Mouse (Mus musculus): ENCODE results near the gene Nup107.

- no peak for TF ChIP-seq POLR2A (IDR thresholded peaks at IDR 0.05; ENCODE audit: control insufficient read depth in 1 of 2, insufficient read depth in 1 of 2, low read depth in 1 of 2, low read length in 2 of 2, poor library complexity in 1 of 2)
- no peak for TF ChIP-seq ZKSCAN1 (IDR thresholded peaks at IDR 0.05; ENCODE audit: low read depth, low read length)
- no peak for TF ChIP-seq NELFE (IDR thresholded peaks at IDR 0.05; ENCODE audit: low read depth, low read length)
- TF ChIP-seq GATA1 (IDR thresholded peaks at IDR 0.05; ENCODE audit: low read depth, low read length): no peak
- TF ChIP-seq ZNF384 (IDR thresholded peaks at IDR 0.05; ENCODE audit: low read depth, low read length): no peak
- TF ChIP-seq ETS1 (IDR thresholded peaks at IDR 0.05; ENCODE audit: low read depth, low read length): no peak
- no peak for TF ChIP-seq CTCF (IDR thresholded peaks at IDR 0.05 in 2 of 3, conservative IDR thresholded peaks at IDR 0.05 in 1 of 3; ENCODE audit: control insufficient read depth in 1 of 3, insufficient read depth in 1 of 3, low read depth in 2 of 3, low read length in 3 of 3, poor library complexity in 1 of 3, severe bottlenecking in 1 of 3)
- TF ChIP-seq BHLHE40 (IDR thresholded peaks at IDR 0.05; ENCODE audit: borderline replicate concordance, low read depth, low read length): no peak
- no peak for TF ChIP-seq E2F4 (IDR thresholded peaks at IDR 0.05; ENCODE audit: borderline replicate concordance, low read depth, low read length)
- no peak for TF ChIP-seq POLR2AphosphoS5 (IDR thresholded peaks at IDR 0.05; ENCODE audit: borderline replicate concordance, low read depth, low read length)
- TF ChIP-seq SIN3A (IDR thresholded peaks at IDR 0.05; ENCODE audit: low read length): no peak
- no peak for TF ChIP-seq HCFC1 (IDR thresholded peaks at IDR 0.05; ENCODE audit: low read depth, low read length)
- TF ChIP-seq ZMIZ1 (IDR thresholded peaks at IDR 0.05; ENCODE audit: low read depth, low read length): no peak
These were observed 24.2 kb upstream of the Nup107 start for GRCm38 (mm10) chr10:117816721-117817120.
